8 mouse cellular contexts compared by ENCODE assay signal in the genomic region with DNA sequence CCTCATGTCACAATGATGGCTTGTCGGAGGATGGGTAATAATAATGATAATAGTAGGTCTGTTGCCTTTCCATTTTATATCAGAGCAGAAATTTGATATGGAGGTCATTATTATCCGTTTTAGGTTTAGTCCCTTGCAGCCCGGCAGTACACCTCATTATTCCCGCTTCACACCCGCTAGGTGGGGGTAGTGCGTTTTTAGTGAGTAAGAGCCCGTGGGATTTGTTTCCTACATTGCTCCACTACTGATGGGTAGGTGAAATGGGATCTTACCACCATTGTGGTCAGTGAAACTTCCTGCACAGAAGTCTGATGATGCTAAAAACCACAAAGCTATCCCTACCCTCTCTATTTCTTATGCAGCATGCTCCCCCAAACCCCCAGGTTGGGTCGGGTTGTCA. TPM values are rescaled to one million over a fixed set of nuclear protein-coding genes. Genes with fewer than 3 reads are reported as not detected.
DNase-seq lines count a peak whose midpoint lies in the region; ATAC-seq and TF ChIP-seq lines count a peak whose summit lies in the region.

No protein-coding gene starts in this region.

- peak overlapping the region; percentile 81 for H3K27ac ChIP-seq in embryonic facial prominence, embryonic 12.5 days
- H3K27ac ChIP-seq in hindbrain, postnatal 0 days: peak overlapping the region; percentile 91
- H3K27ac ChIP-seq in lung, embryonic 15.5 days: peak overlapping the region; percentile 80

- intact Hi-C loops in left cerebral cortex, postnatal 14 days (cut with DNase I): loop anchor here (1.0 to 5.0 kb wide), 2 partner anchors 204 to 256 kb away; no protein-coding TSS in a partner anchor
- intact Hi-C loops in left cerebral cortex, postnatal 25 days (cut with DNase I): loop anchor here (1.0 to 10.0 kb wide), 4 partner anchors 84 to 411 kb away; partner anchors contain the start of genes 2900011O08Rik, Fopnl and Ifitm7

- H3K4me3 ChIP-seq in embryonic facial prominence, embryonic 12.5 days: peak overlapping the region; percentile 86
- H3K4me3 ChIP-seq in hindbrain, postnatal 0 days (ENCODE audit: low read length): peak overlapping the region; percentile 97
- peak overlapping the region; percentile 93 for H3K4me3 ChIP-seq in lung, embryonic 15.5 days

- no peaks in the 10 kb centered on the region for H3K9me3 ChIP-seq in embryonic facial prominence, embryonic 12.5 days
- H3K9me3 ChIP-seq in hindbrain, postnatal 0 days (ENCODE audit: low read length): no peaks in the 10 kb centered on the region
- no peaks in the 10 kb centered on the region for H3K9me3 ChIP-seq in lung, embryonic 15.5 days

- peak; percentile 73 for ATAC-seq in embryonic facial prominence, embryonic 12.5 days (ENCODE audit: insufficient number of reproducible peaks, insufficient read depth, low FRiP score, low TSS enrichment)
- ATAC-seq in hindbrain, postnatal 0 days: peak; percentile 88
- ATAC-seq in lung, embryonic 15.5 days (ENCODE audit: borderline replicate concordance, extremely low read depth, low FRiP score, low TSS enrichment): peak; percentile 79

- peak overlapping the region; percentile 90 for H3K9ac ChIP-seq in embryonic facial prominence, embryonic 12.5 days
- H3K9ac ChIP-seq in hindbrain, postnatal 0 days (replicated peaks; ENCODE audit: low read length): peak overlapping the region; percentile 92
- H3K9ac ChIP-seq in lung, embryonic 15.5 days: peak overlapping the region; percentile 89; the same call in 1 of the 2 replicates

- peaks cover 9% of the 10 kb centered on the region for H3K4me1 ChIP-seq in embryonic facial prominence, embryonic 12.5 days
- H3K4me1 ChIP-seq in hindbrain, postnatal 0 days (ENCODE audit: insufficient read depth, low read length): peaks cover 10% of the 10 kb centered on the region; the same call in 1 of the 2 replicates
- peaks cover 12% of the 10 kb centered on the region for H3K4me1 ChIP-seq in lung, embryonic 15.5 days

- peak; percentile 79 to 84 for DNase-seq in left cerebral cortex, postnatal 14 days (ENCODE audit: low spot score in 2 of 2)
- DNase-seq in left cerebral cortex, postnatal 25 days (ENCODE audit: low spot score in 2 of 2): no peak
- peak; percentile 70 for DNase-seq in WW6 (ENCODE audit: low read depth, low spot score)
- peak; percentile 93 for DNase-seq in hindbrain, postnatal 0 days (ENCODE audit: low spot score)
- DNase-seq in right cerebral cortex, postnatal 14 days: peak; percentile 67
- no peak for DNase-seq in gastrocnemius, postnatal 10 days

- WGBS in embryonic facial prominence, embryonic 12.5 days: 6% methylated on average over 8 of the region's 8 CpGs
- 6% methylated on average over 8 of the region's 8 CpGs for WGBS in hindbrain, postnatal 0 days
- 5% methylated on average over 8 of the region's 8 CpGs for WGBS in lung, embryonic 15.5 days

- H3K27me3 ChIP-seq in embryonic facial prominence, embryonic 12.5 days: no peaks in the 10 kb centered on the region
- no peaks in the 10 kb centered on the region for H3K27me3 ChIP-seq in hindbrain, postnatal 0 days (ENCODE audit: insufficient read depth, low read length)
- H3K27me3 ChIP-seq in lung, embryonic 15.5 days: no peaks in the 10 kb centered on the region

- peak overlapping the region; percentile 76 for H3K4me2 ChIP-seq in embryonic facial prominence, embryonic 12.5 days (replicated peaks)
- peak overlapping the region; percentile 79 for H3K4me2 ChIP-seq in hindbrain, postnatal 0 days (ENCODE audit: low read depth, low read length)
- H3K4me2 ChIP-seq in lung, embryonic 15.5 days: peak overlapping the region; percentile 70

- TF ChIP-seq CTCF in hindbrain, postnatal 0 days (IDR thresholded peaks at IDR 0.05; ENCODE audit: low read depth): peak; percentile 77

- no peaks in the 10 kb centered on the region for H3K36me3 ChIP-seq in embryonic facial prominence, embryonic 12.5 days
- H3K36me3 ChIP-seq in hindbrain, postnatal 0 days (ENCODE audit: insufficient read depth, low read length): no peaks in the 10 kb centered on the region
- H3K36me3 ChIP-seq in lung, embryonic 15.5 days: no peaks in the 10 kb centered on the region

RNA-seq across cellular contexts. Expression of gene Mpv17l, which starts 0.5 kb away (rescaled TPM):
- total RNA-seq in left cerebral cortex, postnatal 14 days (2021): 10 to 100 TPM; 69.6 to 70.1 TPM
- total RNA-seq in left cerebral cortex, postnatal 25 days (2021): 10 to 100 TPM; 64.8 to 68.0 TPM
- polyA plus RNA-seq in embryonic facial prominence, embryonic 12.5 days (2016; fragmentation: Nextera tagmentation; extraction: Ambion mirVana): 3.7 and 4.1 TPM in 2 replicates
- total RNA-seq in hindbrain, postnatal 0 days (2014; rRNA removed): 48.6 and 71.1 TPM in 2 replicates
- polyA plus RNA-seq in hindbrain, postnatal 0 days (2015; fragmentation: Nextera tagmentation; extraction: Ambion mirVana): 46.4 and 48.4 TPM in 2 replicates
- polyA plus RNA-seq in lung, embryonic 15.5 days (2015; fragmentation: Nextera tagmentation; extraction: Ambion mirVana): 8.4 and 9.2 TPM in 2 replicates
- total RNA-seq in gastrocnemius, postnatal 10 days (2021): 1 to 10 TPM; 2.9 to 3.8 TPM

RNA-seq across cellular contexts. Expression of gene Pdxdc1, which starts 0.6 kb away (rescaled TPM):
- 10 to 100 TPM; 72.2 to 73.0 TPM for total RNA-seq in left cerebral cortex, postnatal 14 days (2021)
- total RNA-seq in left cerebral cortex, postnatal 25 days (2021): 10 to 100 TPM; 64.9 to 74.6 TPM
- polyA plus RNA-seq in embryonic facial prominence, embryonic 12.5 days (2016; fragmentation: Nextera tagmentation; extraction: Ambion mirVana): 96.6 and 103 TPM in 2 replicates
- 75.2 and 89.1 TPM in 2 replicates for total RNA-seq in hindbrain, postnatal 0 days (2014; rRNA removed)
- polyA plus RNA-seq in hindbrain, postnatal 0 days (2015; fragmentation: Nextera tagmentation; extraction: Ambion mirVana): 58.2 and 64.2 TPM in 2 replicates
- 81.9 and 82.5 TPM in 2 replicates for polyA plus RNA-seq in lung, embryonic 15.5 days (2015; fragmentation: Nextera tagmentation; extraction: Ambion mirVana)
- total RNA-seq in gastrocnemius, postnatal 10 days (2021): 10 to 100 TPM; 45.9 to 54.0 TPM

Comparison
In these comparisons a context has a peak if more than half of its experiments do, and no peak if none do; other contexts are left out.
1. DNase-seq: peak in left cerebral cortex, postnatal 14 days (2 of 2), WW6 (single experiment), hindbrain, postnatal 0 days (single experiment) and right cerebral cortex, postnatal 14 days (single experiment); none in left cerebral cortex, postnatal 25 days (0 of 2) and gastrocnemius, postnatal 10 days (single experiment).
2. RNA of gene Mpv17l, which starts 0.5 kb away (total RNA-seq): 69.6 to 70.1 TPM in left cerebral cortex, postnatal 14 days, 64.8 to 68.0 TPM in left cerebral cortex, postnatal 25 days and 48.6 to 71.1 TPM in hindbrain, postnatal 0 days; 2.9 to 3.8 TPM in gastrocnemius, postnatal 10 days; every median in the first group is over 10 times any median in the second.
3. Peak in every context shown above with its lines, with median percentiles within 50 percentile points of each other: ATAC-seq, H3K27ac ChIP-seq, H3K4me2 ChIP-seq, H3K4me3 ChIP-seq and H3K9ac ChIP-seq.